In genomic region chr19:4208563-4208962, GRCm38 (mm10) we compare ENCODE assay signal across 27 mouse cellular contexts. TPM values are rescaled to one million over a fixed set of nuclear protein-coding genes. Genes with fewer than 3 reads are reported as not detected.
"Had no signal": no experiment of that assay in that cellular context is flagged by ENCODE, and none has a peak within 500 bp of the region (broad histone marks: within the 10 kb centered on the region; RNA-seq: fewer than 3 reads in every experiment).

No protein-coding gene starts in this region.

- H3K4me3 ChIP-seq: limb, embryonic 10.5 days; limb, embryonic 13.5 days; liver, embryonic 12.5 days; liver, embryonic 15.5 days; lung, embryonic 15.5 days; midbrain, embryonic 12.5 days; midbrain, embryonic 15.5 days; neural tube, embryonic 12.5 days; neural tube, embryonic 15.5 days had no signal

- H3K9me3 ChIP-seq: limb, embryonic 10.5 days; limb, embryonic 13.5 days; liver, embryonic 12.5 days; liver, embryonic 15.5 days; lung, embryonic 15.5 days; midbrain, embryonic 12.5 days; midbrain, embryonic 15.5 days; neural tube, embryonic 12.5 days; neural tube, embryonic 15.5 days had no signal

- H3K27ac ChIP-seq: limb, embryonic 13.5 days; liver, embryonic 12.5 days; liver, embryonic 15.5 days; lung, embryonic 15.5 days; midbrain, embryonic 12.5 days; midbrain, embryonic 15.5 days; neural tube, embryonic 12.5 days; neural tube, embryonic 15.5 days had no signal

- H3K4me2 ChIP-seq: limb, embryonic 13.5 days; liver, embryonic 12.5 days; liver, embryonic 15.5 days; lung, embryonic 15.5 days; midbrain, embryonic 12.5 days; midbrain, embryonic 15.5 days; neural tube, embryonic 12.5 days; neural tube, embryonic 15.5 days had no signal

- DNase-seq: kidney, adult 18-20 months; kidney, adult 9 months; kidney, postnatal 14 days; kidney, postnatal 4 days; liver; lung, adult 18-20 months; lung, postnatal 10 days; lung, postnatal 36 days; right cerebral cortex, adult 18-20 months; right cerebral cortex, postnatal 14 days; right cerebral cortex, postnatal 4 days; thymus, adult 2 months; thymus, postnatal 14 days had no signal

- H3K36me3 ChIP-seq: limb, embryonic 10.5 days; limb, embryonic 13.5 days; liver, embryonic 12.5 days; liver, embryonic 15.5 days; lung, embryonic 15.5 days; midbrain, embryonic 12.5 days; midbrain, embryonic 15.5 days; neural tube, embryonic 12.5 days; neural tube, embryonic 15.5 days had no signal

- H3K9ac ChIP-seq: limb, embryonic 13.5 days; liver, embryonic 12.5 days; liver, embryonic 15.5 days; lung, embryonic 15.5 days; midbrain, embryonic 12.5 days; midbrain, embryonic 15.5 days; neural tube, embryonic 12.5 days; neural tube, embryonic 15.5 days had no signal

- ATAC-seq: liver, embryonic 12.5 days; midbrain, embryonic 15.5 days had no signal

RNA-seq across cellular contexts. Expression of gene AC109138.7, which starts 5.6 kb away (rescaled TPM):
- total RNA-seq: layer of hippocampus, adult 18-20 months; layer of hippocampus, postnatal 25 days; left cerebral cortex, adult 18-20 months; left cerebral cortex, postnatal 25 days had no signal
- polyA plus RNA-seq: kidney, embryonic 16.5 days; limb, embryonic 10.5 days; limb, embryonic 13.5 days; liver, embryonic 12.5 days; liver, embryonic 15.5 days; lung, embryonic 15.5 days; midbrain, embryonic 12.5 days; midbrain, embryonic 15.5 days; neural tube, embryonic 12.5 days; neural tube, embryonic 15.5 days; thymus, adult 2 months had no signal
